Mouse (Mus musculus) thymus, postnatal 25 days (tissue): Measurements from ENCODE around the gene Cradd.

ENCODE experiments used
- DNase-seq: peaks from one replicate; pipeline ENCODE4 v3.0.0; 2022

The Cradd gene

GRCm38 (mm10) chr10:95149666-95150065, 174.3 kb downstream of the Cradd start:
- DNase-seq = no peak

GRCm38 (mm10) chr10:95148641-95149040, 175.3 kb downstream of the Cradd start:
- DNase-seq = no peak

- DNase-seq = no peak
Observed at GRCm38 (mm10) chr10:95147136-95147901, 176.6 kb downstream of the Cradd start.

- DNase-seq = no peak
Observed at GRCm38 (mm10) chr10:95146491-95146890, 177.4 kb downstream of the Cradd start.

- DNase-seq = no peak
Observed at GRCm38 (mm10) chr10:95145204-95145926, 178.6 kb downstream of the Cradd start.

- no peak for DNase-seq
Observed at GRCm38 (mm10) chr10:95144414-95145130, 179.4 kb downstream of the Cradd start.

GRCm38 (mm10) chr10:95143446-95144114, 180.4 kb downstream of the Cradd start:
- DNase-seq = no peak

- DNase-seq = no peak
Observed at GRCm38 (mm10) chr10:95142844-95143435, 181.0 kb downstream of the Cradd start.

- no peak for DNase-seq
Observed at GRCm38 (mm10) chr10:95141075-95141474, 182.9 kb downstream of the Cradd start.

GRCm38 (mm10) chr10:95140191-95140590, 183.7 kb downstream of the Cradd start:
- no peak for DNase-seq

GRCm38 (mm10) chr10:95139645-95140044, 184.3 kb downstream of the Cradd start:
- DNase-seq = no peak

GRCm38 (mm10) chr10:95133057-95133456, 190.9 kb downstream of the Cradd start:
- DNase-seq = no peak
